In the genomic region with DNA sequence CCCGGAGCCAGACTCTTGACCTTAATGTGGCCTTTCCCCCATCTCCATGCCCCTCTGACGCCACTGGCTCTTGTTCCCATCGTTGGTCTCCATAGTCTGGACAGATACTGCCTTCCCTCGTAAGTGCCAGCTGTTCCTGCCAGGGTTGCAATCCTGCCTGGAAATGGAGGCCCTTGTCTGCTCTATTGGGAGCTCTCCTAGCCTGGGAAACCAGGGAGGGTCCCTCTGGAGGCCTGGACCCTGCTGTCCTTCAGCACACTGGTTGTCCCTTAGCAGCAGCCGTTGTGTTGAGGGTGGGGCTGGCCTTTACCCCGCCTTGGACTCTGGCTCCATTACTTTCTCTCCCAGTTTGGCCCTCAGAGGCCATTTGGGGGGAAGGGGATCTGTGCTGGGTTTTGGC, we compare ENCODE assay signal across 24 mouse cellular contexts. TPM values are rescaled to one million over a fixed set of nuclear protein-coding genes. Genes with fewer than 3 reads are reported as not detected.
"Had no signal": no experiment of that assay in that cellular context is flagged by ENCODE, and none has a peak within 500 bp of the region (broad histone marks: within the 10 kb centered on the region; RNA-seq: fewer than 3 reads in every experiment).

No protein-coding gene starts in this region.

- H3K27ac ChIP-seq: limb, embryonic 10.5 days; limb, embryonic 13.5 days; liver, embryonic 12.5 days; liver, embryonic 15.5 days; macrophage; midbrain, embryonic 12.5 days; midbrain, embryonic 15.5 days; neural tube, embryonic 12.5 days; neural tube, embryonic 15.5 days; stomach, embryonic 15.5 days had no signal

- H3K4me3 ChIP-seq: limb, embryonic 10.5 days; limb, embryonic 13.5 days; liver, embryonic 12.5 days; liver, embryonic 15.5 days; midbrain, embryonic 12.5 days; midbrain, embryonic 15.5 days; neural tube, embryonic 12.5 days; neural tube, embryonic 15.5 days; stomach, embryonic 15.5 days had no signal

- DNase-seq: kidney, adult 9 months; liver; lung, adult 18-20 months; right cerebral cortex, adult 18-20 months; right cerebral cortex, postnatal 4 days; spleen, adult 18-20 months; thymus, adult 2 months; thymus, postnatal 14 days; thymus, postnatal 4 days had no signal

RNA-seq across cellular contexts. Expression of gene Rfpl4, which starts 24.4 kb away (rescaled TPM):
- total RNA-seq: layer of hippocampus, adult 18-20 months; layer of hippocampus, postnatal 36 days; left cerebral cortex, adult 8-10 months; left cerebral cortex, postnatal 14 days; megakaryocyte, adult 5-6 weeks had no signal

RNA-seq across cellular contexts. Expression of gene Rasl2-9, which starts 33.4 kb away (rescaled TPM):
- total RNA-seq: layer of hippocampus, adult 18-20 months; layer of hippocampus, postnatal 36 days had no signal
